Mouse (Mus musculus): ENCODE results near the gene D430019H16Rik. TPM values are rescaled to one million over a fixed set of nuclear protein-coding genes. Genes with fewer than 3 reads are reported as not detected.

Gene D430019H16Rik
- total RNA-seq, 4 experiments from 2014 or later = 5.9 to 15.8 (median 9.5) TPM

GRCm38 (mm10) chr12:105539649-105540048 is 86.0 kb downstream of the D430019H16Rik start:
- DNase-seq = no peak

- DNase-seq = no peak
Measured at GRCm38 (mm10) chr12:105541590-105542402, 88.1 kb downstream of the D430019H16Rik start.

- no peak for DNase-seq
Measured at GRCm38 (mm10) chr12:105542513-105542912, 88.9 kb downstream of the D430019H16Rik start.

Other genes starting within 250 kb of the D430019H16Rik start
- gene Tcl1, start 231.1 kb upstream of the D430019H16Rik start, total RNA-seq (2022) = not detected
- gene Tunar, start 120.0 kb upstream of the D430019H16Rik start, total RNA-seq (2022) = 1 to 10 TPM in 1 of 4 experiments, under 1 TPM in 3; 0.38 to 1.3 (median 0.46) TPM
- gene Bdkrb2, start 109.4 kb downstream of the D430019H16Rik start, total RNA-seq (2022) = 10 to 100 TPM in 3 of 4 experiments, 1 to 10 TPM in 1; 7.6 to 14.0 (median 10.5) TPM
- gene Bdkrb1, start 149.2 kb downstream of the D430019H16Rik start, total RNA-seq (2022) = not detected
- gene Gskip, start 231.0 kb downstream of the D430019H16Rik start, total RNA-seq (2022) = 10 to 100 TPM; 20.3 to 25.9 (median 23.5) TPM
- 10 to 100 TPM; 27.4 to 40.7 (median 31.9) TPM for gene Atg2b, start 231.4 kb downstream of the D430019H16Rik start, total RNA-seq (2022)

All from adrenal gland, adult 8-10 months (tissue).